Comparison of ENCODE assay signal across 10 mouse cellular contexts in the genomic region with DNA sequence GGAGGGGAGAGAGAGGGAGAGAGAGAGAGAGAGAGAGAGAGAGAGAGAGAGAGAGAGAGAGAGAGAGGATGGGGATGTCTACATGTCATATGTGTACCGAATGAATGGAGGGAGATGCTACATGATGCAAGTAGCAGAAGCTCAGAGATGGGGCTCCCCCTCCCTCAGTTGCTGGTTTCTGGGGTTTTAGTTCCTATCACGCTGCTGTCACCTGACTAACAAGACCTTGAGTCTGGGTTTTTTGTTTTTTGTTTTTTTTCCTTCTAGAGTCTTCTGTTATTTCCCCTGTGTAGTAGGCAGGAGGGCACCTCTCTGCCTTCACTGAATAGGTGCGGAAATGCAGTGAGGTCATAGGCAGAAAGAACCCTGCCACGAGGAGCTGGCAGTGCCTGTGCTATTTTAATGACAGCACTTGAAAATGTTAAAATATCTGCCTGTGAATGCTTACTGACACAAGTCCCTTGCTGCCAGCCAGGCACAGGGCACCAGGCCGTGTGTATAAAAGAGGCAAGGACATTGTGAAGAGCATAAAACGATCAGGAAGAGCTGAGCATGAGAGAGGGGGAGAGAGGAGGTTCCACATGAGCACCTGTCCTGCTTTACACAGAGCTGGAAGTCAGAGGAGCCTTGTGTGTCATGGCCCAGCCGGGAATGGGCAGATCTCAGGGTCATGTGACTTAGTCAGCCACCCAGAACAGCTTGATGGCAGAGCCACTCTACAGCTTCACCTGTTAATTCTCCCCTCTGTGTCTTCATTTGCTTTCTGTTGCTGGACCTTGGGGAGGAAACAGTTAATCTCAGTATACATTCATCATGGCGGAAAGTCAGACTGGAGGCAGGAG.
DNase-seq lines count a peak whose midpoint lies in the region; ATAC-seq and TF ChIP-seq lines count a peak whose summit lies in the region.
"Had no signal": no experiment of that assay in that cellular context is flagged by ENCODE, and none has a peak within 500 bp of the region (broad histone marks: within the 10 kb centered on the region; RNA-seq: fewer than 3 reads in every experiment).

No protein-coding gene starts in this region.

- intact Hi-C loops in heart, adult 2 months (cut with DNase I) = loop anchor here (1.0 kb wide), 1 partner anchor 58 kb away; no protein-coding TSS in a partner anchor
- intact Hi-C loops in left cerebral cortex, postnatal 25 days (cut with DNase I) = no loop called here

- no peaks in the 10 kb centered on the region for H3K27me3 ChIP-seq in heart, adult 2 months (ENCODE audit: control insufficient read depth, insufficient read depth, low read length)
- H3K27me3 ChIP-seq in hindbrain, postnatal 0 days (ENCODE audit: insufficient read depth, low read length) = no peaks in the 10 kb centered on the region
- H3K27me3 ChIP-seq: Patski had no signal

- H3K79me2 ChIP-seq in heart, adult 2 months (replicated peaks; ENCODE audit: control insufficient read depth, insufficient read depth, low read length) = no peaks in the 10 kb centered on the region

- 45% methylated on average over 8 of the region's 8 CpGs for WGBS in heart, adult 2 months
- 19% methylated on average over 8 of the region's 8 CpGs for WGBS in hindbrain, postnatal 0 days

- H3K9me3 ChIP-seq in hindbrain, postnatal 0 days (ENCODE audit: low read length) = no peaks in the 10 kb centered on the region

- no peak overlapping the region for H3K4me3 ChIP-seq in heart, adult 2 months
- no peak overlapping the region for H3K4me3 ChIP-seq in hindbrain, postnatal 0 days (ENCODE audit: low read length)

- H3K27ac ChIP-seq in heart, adult 2 months = peak overlapping the region; percentile 70
- H3K27ac ChIP-seq in hindbrain, postnatal 0 days = peak overlapping the region; percentile 68

- H3K4me1 ChIP-seq in heart, adult 2 months (ENCODE audit: control insufficient read depth, insufficient read depth, low read length) = peaks cover 3% of the 10 kb centered on the region
- H3K4me1 ChIP-seq in hindbrain, postnatal 0 days (ENCODE audit: insufficient read depth, low read length) = peaks cover 23% of the 10 kb centered on the region

- TF ChIP-seq CTCF in heart, adult 2 months (IDR thresholded peaks at IDR 0.05) = no peak
- TF ChIP-seq CTCF in hindbrain, postnatal 0 days (IDR thresholded peaks at IDR 0.05; ENCODE audit: low read depth) = no peak

- ATAC-seq in hindbrain, postnatal 0 days = peak; percentile 39
- ATAC-seq in megakaryocyte-erythroid progenitor cell, adult 5-6 weeks (replicated peaks; ENCODE audit: low FRiP score, low TSS enrichment, poor library complexity, severe bottlenecking) = no peak
- ATAC-seq: Patski had no signal

- H3K4me2 ChIP-seq in hindbrain, postnatal 0 days (ENCODE audit: low read depth, low read length) = no peak overlapping the region

- TF ChIP-seq EP300 in heart, adult 2 months (IDR thresholded peaks at IDR 0.05; ENCODE audit: insufficient read depth, low read depth, low read length) = peak; percentile 97

- TF ChIP-seq POLR2A in heart, adult 2 months (IDR thresholded peaks at IDR 0.05; ENCODE audit: insufficient read depth, low read depth, low read length) = 0 out of 2 replicates have a peak, but pooled peaks have one; percentile 36

- DNase-seq in spleen, postnatal 36 days (ENCODE audit: low spot score in 2 of 2) = peak; percentile 35 to 44
- no peak for DNase-seq in spleen, postnatal 10 days (ENCODE audit: low spot score in 2 of 2)
- peak in 1 of 2 experiments; percentile 68 for DNase-seq in heart, adult 2 months
- DNase-seq in hindbrain, postnatal 0 days (ENCODE audit: low spot score) = no peak
- no peak for DNase-seq in left cerebral cortex, postnatal 25 days (ENCODE audit: low spot score in 2 of 2)
- DNase-seq in ovary, postnatal 36 days (ENCODE audit: low spot score) = no peak
- DNase-seq in right cerebral cortex, adult 18-20 months = no peak
- DNase-seq: thymus, postnatal 14 days had no signal

- no peak overlapping the region; the same call in 1 of the 2 replicates for H3K9ac ChIP-seq in heart, adult 2 months (ENCODE audit: low read depth, low read length)
- H3K9ac ChIP-seq in hindbrain, postnatal 0 days (replicated peaks; ENCODE audit: low read length) = no peak overlapping the region

- H3K36me3 ChIP-seq in heart, adult 2 months (ENCODE audit: control insufficient read depth, insufficient read depth, low read length) = no peaks in the 10 kb centered on the region
- no peaks in the 10 kb centered on the region for H3K36me3 ChIP-seq in hindbrain, postnatal 0 days (ENCODE audit: insufficient read depth, low read length)

Comparison
In these comparisons a context has a peak if more than half of its experiments do, and no peak if none do; other contexts are left out.
1. DNase-seq: peak in spleen, postnatal 36 days (2 of 2); none in spleen, postnatal 10 days (0 of 2), hindbrain, postnatal 0 days (single experiment), left cerebral cortex, postnatal 25 days (0 of 2), ovary, postnatal 36 days (single experiment) and right cerebral cortex, adult 18-20 months (single experiment).